Mouse (Mus musculus): ENCODE results near the gene Gk5.

DNA sequence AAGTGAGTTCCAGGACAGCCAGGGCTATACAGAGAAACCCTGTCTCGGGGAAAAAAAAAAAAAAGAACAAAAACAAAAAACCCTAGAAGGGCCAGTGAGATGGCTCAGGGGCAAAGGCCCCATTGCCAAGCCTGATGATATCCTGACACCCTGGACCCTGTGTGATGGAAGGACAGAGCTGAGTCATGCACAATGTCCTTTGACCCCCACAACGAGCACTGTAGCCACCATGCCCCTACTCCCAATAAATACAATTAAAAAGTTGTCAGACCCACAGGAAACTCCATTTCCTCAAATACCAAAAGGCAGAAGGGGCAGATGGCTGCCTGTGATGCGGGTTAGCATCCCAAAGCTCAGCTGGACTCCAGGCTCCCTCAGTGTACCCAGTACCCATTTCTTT is 39.9 kb downstream of the Gk5 start:
- TF ChIP-seq CTCF (IDR thresholded peaks at IDR 0.05; ENCODE audit: low read depth, low read length) (no peak), POLR2A (IDR thresholded peaks at IDR 0.05; ENCODE audit: insufficient read depth, low read length) (no peak)
